Mouse (Mus musculus) liver, embryonic 13.5 days (tissue): ENCODE measurements around the gene Rbak. TPM values are rescaled to one million over a fixed set of nuclear protein-coding genes. Genes with fewer than 3 reads are reported as not detected.
"Not testable (repeated sequence)": the region's sequence is repeated elsewhere in the genome, so short reads cannot be mapped to it uniquely, and the experiment has no call there.

Source experiments
- ATAC-seq: fragments of 200-750 bp; cut with Nextera tagmentation; 2 replicates; pipeline ENCODE4 v1.8.0; 2017; ENCODE audit warnings: low read depth, mild to moderate bottlenecking, moderate number of reproducible peaks, moderate library complexity
- DNase-seq: peaks from one replicate; pipeline ENCODE4 v3.0.0; 2022
- H3K27ac ChIP-seq: fragments of 300-500 bp; sonication (generic); 2 replicates; pipeline ENCODE4 v1.5.1; 2015; ENCODE audit warnings: moderate library complexity, mild to moderate bottlenecking, inconsistent platforms
- H3K27me3 ChIP-seq: fragments of 300-500 bp; sonication (generic); 2 replicates; pipeline ENCODE4 v1.6.1; 2015; ENCODE audit warnings: mild to moderate bottlenecking, inconsistent platforms
- H3K36me3 ChIP-seq: fragments of 300-500 bp; sonication (generic); 2 replicates; pipeline ENCODE4 v1.6.1; 2015; ENCODE audit warnings: mild to moderate bottlenecking, inconsistent platforms
- H3K4me1 ChIP-seq: fragments of 300-500 bp; sonication (generic); replicated peaks from 2 replicates; pipeline ENCODE4 v1.6.1; 2015; ENCODE audit warnings: inconsistent platforms
- H3K4me2 ChIP-seq: fragments of 300-500 bp; sonication (generic); 2 replicates; pipeline ENCODE4 v1.6.1; 2015; ENCODE audit warnings: inconsistent platforms, mild to moderate bottlenecking, moderate library complexity
- H3K4me3 ChIP-seq: fragments of 300-500 bp; sonication (generic); replicated peaks from 2 replicates; pipeline ENCODE4 v1.5.1; 2015; ENCODE audit warnings: mild to moderate bottlenecking, inconsistent platforms
- H3K9ac ChIP-seq: fragments of 300-500 bp; sonication (generic); 2 replicates; pipeline ENCODE4 v1.6.1; 2015; ENCODE audit warnings: mild to moderate bottlenecking, inconsistent platforms
- H3K9me3 ChIP-seq: fragments of 300-500 bp; sonication (generic); replicated peaks from 2 replicates; pipeline ENCODE4 v1.6.1; 2016; ENCODE audit warnings: inconsistent platforms
- WGBS: fragments of 180-500 bp; shearing (Covaris S2); methylation state at CpG from one replicate; pipeline ENCODE4 v1.1.7; 2015; ENCODE audit not compliant: insufficient replicate concordance; 5-methylcytosine and 5-hydroxymethylcytosine counted together
- polyA plus RNA-seq: library from polyadenylated mRNA; unstranded; fragments of >200 nt; fragmentation: Nextera tagmentation; extraction: Ambion mirVana; gene quantifications from 2 replicates; pipeline ENCODE4 v1.2.1, GENCODE M21; 2015

The Rbak gene
- 1.7 and 1.8 TPM in 2 replicates for polyA plus RNA-seq

DNA sequence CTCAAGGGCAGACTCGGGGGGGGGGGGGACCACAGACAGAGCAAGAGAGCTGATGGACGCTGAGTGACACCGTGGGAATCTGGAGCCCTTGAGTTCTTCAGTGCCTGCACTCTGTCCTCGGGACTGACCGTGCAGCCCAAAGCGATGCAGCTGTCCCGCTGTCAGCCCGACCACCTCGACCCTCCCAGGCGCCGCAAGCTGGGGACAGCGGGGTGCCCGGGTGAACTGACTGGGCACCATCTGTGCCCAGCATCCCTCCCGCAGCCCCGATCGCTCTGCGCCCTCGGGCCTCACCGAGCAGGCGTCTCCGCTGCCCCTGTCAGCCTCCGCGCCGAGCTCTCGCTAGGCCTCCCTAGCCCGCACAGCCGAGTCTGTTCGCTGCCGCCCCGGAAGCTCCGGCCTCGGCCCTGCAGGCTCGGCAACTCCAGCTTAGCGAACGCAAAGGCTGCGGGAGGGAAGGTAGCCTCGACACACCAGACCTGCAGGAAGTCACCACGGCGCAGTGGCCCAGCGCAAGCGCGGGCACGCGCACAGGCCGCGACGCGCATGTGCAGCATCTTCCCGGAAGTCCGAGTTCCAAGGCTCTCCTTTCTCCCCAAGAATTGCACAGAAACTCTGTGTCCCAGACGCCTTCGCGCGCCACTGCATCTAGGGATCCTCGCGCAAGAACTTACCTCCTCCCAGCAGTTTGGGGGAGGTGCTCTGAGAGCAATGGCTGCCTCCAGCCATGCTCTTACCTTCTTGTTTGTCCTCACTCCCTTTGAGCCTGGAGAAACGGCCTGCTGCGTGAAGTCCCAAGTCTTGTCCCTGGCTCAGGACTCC lies at the start of gene Rbak, which contains the start of gene Spdye4b:
Gene Rbak (minus strand): TSS at position 521 of the 822 bp plus-strand sequence.
Gene Spdye4b (plus strand): TSS at position 763 of the 822 bp plus-strand sequence.
- peak within 1 kb of the TSS; percentile 47; the same call in 1 of the 2 replicates for H3K27ac ChIP-seq
- DNase-seq (peak; percentile 76), ATAC-seq (peak; percentile 90)
- H3K4me2 ChIP-seq, result peak within 1 kb of the TSS; percentile 90
- no peaks in the 10 kb centered on the region; the same call in 1 of the 2 replicates for H3K27me3 ChIP-seq
- 1% methylated on average over 58 of the region's 58 CpGs for WGBS
- H3K36me3 ChIP-seq, result peaks cover 30% of the 10 kb centered on the region
- peak within 1 kb of the TSS; percentile 78 for H3K9ac ChIP-seq
- peaks cover 6% of the 10 kb centered on the region for H3K9me3 ChIP-seq
- peak within 1 kb of the TSS; percentile 71 for H3K4me3 ChIP-seq
- H3K4me1 ChIP-seq, result peaks cover 17% of the 10 kb centered on the region

DNA sequence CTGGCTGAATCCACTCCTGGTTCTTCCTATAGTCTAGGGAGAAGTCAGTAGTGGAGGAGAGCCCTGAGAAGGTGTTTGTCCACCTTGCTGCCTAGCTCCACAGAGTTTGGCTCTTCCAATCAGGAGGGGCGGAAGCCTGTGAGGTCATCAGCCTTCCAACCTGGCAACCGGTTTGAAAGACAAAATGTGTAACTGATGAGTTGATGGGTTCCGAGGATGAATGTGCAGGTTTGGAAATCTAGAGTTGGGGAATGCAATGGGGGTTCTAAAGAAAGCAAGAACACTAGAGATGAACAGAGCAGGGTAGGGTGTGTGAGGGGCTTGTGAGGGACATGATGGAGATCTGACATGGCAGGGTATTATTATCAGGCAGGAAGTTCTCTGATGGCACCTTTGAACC lies 46.2 kb upstream of the Rbak start, which contains the start of gene Spdye4a:
Gene Spdye4a (minus strand): TSS at position 101 of the 400 bp plus-strand sequence.
- 0 out of 2 replicates have a peak, but pooled peaks cover 5% of the 10 kb centered on the region for H3K27me3 ChIP-seq
- H3K27ac ChIP-seq, result no peak within 1 kb of the TSS
- DNase-seq, result no peak
- ATAC-seq, result no peak
- H3K36me3 ChIP-seq, result no peaks in the 10 kb centered on the region
- H3K4me2 ChIP-seq, result no peak within 1 kb of the TSS
- H3K9ac ChIP-seq, result no peak within 1 kb of the TSS
- no peak within 1 kb of the TSS for H3K4me3 ChIP-seq
- no peaks in the 10 kb centered on the region for H3K9me3 ChIP-seq
- H3K4me1 ChIP-seq, result no peaks in the 10 kb centered on the region
- WGBS, result 65% methylated on average over 3 of the region's 3 CpGs

DNA sequence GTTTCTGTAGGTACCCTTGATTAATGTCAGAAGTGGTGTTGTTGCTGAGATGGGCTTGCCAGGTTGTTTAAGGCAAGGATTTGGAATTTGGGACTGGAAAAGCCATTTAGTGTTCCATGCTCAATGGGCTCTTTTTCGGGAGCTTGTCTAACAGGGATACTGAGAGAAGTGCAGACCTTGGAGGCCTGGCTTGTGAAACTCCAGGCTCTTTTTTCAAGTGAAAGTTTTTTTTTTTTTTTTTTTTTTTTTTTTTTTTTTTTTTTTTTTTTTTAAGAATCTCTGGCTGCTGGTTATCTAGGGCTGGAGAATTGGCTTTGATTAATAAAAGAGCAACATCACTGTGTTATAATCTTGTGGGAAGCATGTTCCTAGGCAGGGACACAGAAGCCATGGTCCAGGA lies 41.7 kb upstream of the Rbak start:
- 52% methylated on average over 1 of the region's 1 CpGs for WGBS
- H3K9me3 ChIP-seq, result no peaks in the 10 kb centered on the region

DNA sequence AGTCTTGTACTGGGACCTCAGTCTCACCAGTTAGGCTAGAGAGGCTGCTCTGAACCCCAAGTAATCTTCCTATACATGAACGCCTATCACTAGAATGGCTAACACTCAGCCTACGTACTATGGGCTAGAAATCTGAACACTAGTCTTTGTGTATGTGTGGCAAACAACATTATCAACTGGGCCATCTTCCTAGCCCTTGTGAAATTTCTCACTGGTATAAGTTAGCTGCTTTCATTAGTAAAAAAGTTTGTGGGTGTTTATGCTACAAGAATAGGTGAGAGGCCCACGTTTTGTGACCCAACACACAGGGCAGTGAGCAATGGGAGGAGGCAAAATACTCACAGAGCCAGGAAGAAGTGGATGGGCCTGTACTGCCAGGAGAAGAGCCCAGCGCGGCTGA lies 40.4 kb upstream of the Rbak start:
- H3K27ac ChIP-seq, result no peak overlapping the region
- no peak for DNase-seq
- H3K4me2 ChIP-seq, result no peak overlapping the region
- no peaks in the 10 kb centered on the region for H3K4me1 ChIP-seq
- 60% methylated on average over 5 of the region's 5 CpGs for WGBS
- no peaks in the 10 kb centered on the region for H3K27me3 ChIP-seq
- H3K36me3 ChIP-seq, result no peaks in the 10 kb centered on the region
- no peak overlapping the region for H3K4me3 ChIP-seq
- H3K9me3 ChIP-seq, result no peaks in the 10 kb centered on the region
- no peak overlapping the region for H3K9ac ChIP-seq
- ATAC-seq, result no peak

More for the DNA sequence above, 41.7 kb upstream of the Rbak start:
- Histone ChIP-seq H3K27me3 (0 out of 2 replicates have a peak, but pooled peaks cover 5% of the 10 kb centered on the region), H3K27ac (no peak overlapping the region), H3K9ac (no peak overlapping the region), H3K4me3 (no peak overlapping the region), H3K4me1 (no peaks in the 10 kb centered on the region), H3K36me3 (no peaks in the 10 kb centered on the region), H3K4me2 (no peak overlapping the region)
- DNase-seq (no peak), ATAC-seq (no peak)

DNA sequence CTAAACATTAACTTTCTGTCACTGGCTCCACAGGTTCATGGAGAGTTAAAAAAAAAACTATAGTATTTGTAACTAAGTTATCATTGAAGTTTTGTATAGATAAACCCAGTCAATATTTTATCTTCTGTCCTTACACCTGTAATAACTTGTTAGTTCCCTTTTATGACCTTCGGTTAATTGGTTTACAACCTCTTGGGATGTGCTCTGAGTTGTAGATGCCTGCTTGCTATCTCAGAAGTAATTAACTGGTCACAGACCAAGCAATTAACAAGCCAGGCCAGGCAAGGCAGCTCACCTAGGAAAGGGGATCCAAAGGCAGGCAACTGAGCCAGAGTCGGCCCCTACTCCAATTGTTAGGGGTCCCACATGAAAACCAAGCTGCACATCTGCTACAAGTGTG lies 33.3 kb upstream of the Rbak start:
- Histone ChIP-seq H3K27ac (no peak overlapping the region), H3K9me3 (0 out of 2 replicates have a peak, but pooled peaks cover 1% of the 10 kb centered on the region), H3K36me3 (no peaks in the 10 kb centered on the region), H3K27me3 (no peaks in the 10 kb centered on the region), H3K4me1 (no peaks in the 10 kb centered on the region), H3K4me2 (no peak overlapping the region), H3K4me3 (no peak overlapping the region), H3K9ac (no peak overlapping the region)
- 63% methylated on average over 2 of the region's 2 CpGs for WGBS
- DNase-seq (no peak), ATAC-seq (no peak)

DNA sequence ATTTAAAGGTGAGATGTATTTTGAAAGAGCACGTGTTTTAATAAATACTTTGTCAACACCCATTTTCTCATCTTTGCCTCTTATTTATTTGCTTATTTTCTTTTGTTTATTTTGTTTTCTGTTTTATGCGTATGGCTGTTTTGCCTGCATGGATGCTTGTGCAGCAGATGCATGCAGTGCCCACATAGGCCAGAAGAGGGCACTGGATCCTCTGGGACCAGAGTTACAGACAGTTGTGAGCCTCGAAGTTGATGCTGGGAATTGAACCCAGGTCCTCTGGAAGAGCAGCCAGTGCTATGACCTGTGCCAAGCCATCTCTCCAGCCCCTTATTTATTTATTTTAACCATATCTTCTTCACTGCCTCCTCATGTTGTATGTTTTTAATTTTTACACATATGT lies 24.4 kb upstream of the Rbak start:
- WGBS, result 51% methylated on average over 3 of the region's 3 CpGs
- Histone ChIP-seq H3K4me3 (no peak overlapping the region), H3K9me3 (0 out of 2 replicates have a peak, but pooled peaks cover 5% of the 10 kb centered on the region), H3K4me1 (no peaks in the 10 kb centered on the region), H3K27ac (no peak overlapping the region), H3K36me3 (no peaks in the 10 kb centered on the region), H3K4me2 (no peak overlapping the region), H3K9ac (no peak overlapping the region), H3K27me3 (no peaks in the 10 kb centered on the region)
- no peak for ATAC-seq
- no peak for DNase-seq

DNA sequence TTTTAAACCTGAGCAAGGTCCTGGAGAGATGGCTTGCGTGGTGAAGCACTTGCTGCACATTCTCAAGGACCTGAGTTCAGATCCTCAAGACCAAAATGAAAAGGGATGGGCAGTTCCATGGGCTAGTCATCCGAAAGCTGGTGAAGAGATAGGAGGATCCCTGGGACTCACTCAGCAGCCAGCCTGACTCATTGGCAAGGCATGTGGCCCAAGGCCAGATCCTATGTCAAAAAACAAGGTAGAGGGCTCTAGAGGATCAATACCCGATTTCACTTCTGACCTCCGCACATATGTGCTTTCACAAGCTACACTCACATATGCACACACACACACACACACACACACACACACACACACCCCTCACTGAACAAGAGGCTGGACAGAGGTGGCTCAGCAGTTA lies 15.9 kb upstream of the Rbak start:
- H3K4me2 ChIP-seq, result no peak overlapping the region
- no peak for DNase-seq

DNA sequence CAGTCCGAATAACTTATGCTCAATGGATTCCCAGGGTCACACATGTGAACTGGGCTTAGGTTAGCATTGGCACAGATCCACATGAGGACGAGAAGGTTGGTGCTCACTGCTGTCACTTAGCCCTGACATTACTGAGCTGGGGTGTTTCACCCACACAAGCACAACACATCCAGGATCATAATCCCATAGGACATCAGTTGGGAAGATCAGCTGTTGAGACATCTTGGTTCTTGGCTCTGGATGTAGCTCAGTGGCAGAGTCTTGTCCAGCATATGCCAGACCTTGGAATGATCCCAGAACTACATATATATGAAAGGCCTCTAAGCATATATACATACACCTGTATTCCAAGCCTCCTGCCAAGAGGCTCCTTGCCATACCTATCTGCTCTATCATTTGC lies 14.6 kb upstream of the Rbak start:
- H3K9ac ChIP-seq, result no peak overlapping the region
- no peaks in the 10 kb centered on the region for H3K4me1 ChIP-seq
- ATAC-seq (no peak), DNase-seq (no peak)
- no peaks in the 10 kb centered on the region for H3K9me3 ChIP-seq
- WGBS, result 50% methylated on average over 2 of the region's 2 CpGs
- H3K4me3 ChIP-seq, result no peak overlapping the region
- no peaks in the 10 kb centered on the region for H3K36me3 ChIP-seq
- H3K27me3 ChIP-seq, result 0 out of 2 replicates have a peak, but pooled peaks cover 2% of the 10 kb centered on the region
- no peak overlapping the region for H3K27ac ChIP-seq
- no peak overlapping the region for H3K4me2 ChIP-seq

More for the DNA sequence above, 15.9 kb upstream of the Rbak start:
- Histone ChIP-seq H3K4me1 (no peaks in the 10 kb centered on the region), H3K4me3 (no peak overlapping the region), H3K9me3 (no peaks in the 10 kb centered on the region), H3K27me3 (0 out of 2 replicates have a peak, but pooled peaks cover 2% of the 10 kb centered on the region), H3K9ac (no peak overlapping the region), H3K27ac (no peak overlapping the region), H3K36me3 (no peaks in the 10 kb centered on the region)
- ATAC-seq, result no peak
- 58% methylated on average over 4 of the region's 4 CpGs for WGBS

DNA sequence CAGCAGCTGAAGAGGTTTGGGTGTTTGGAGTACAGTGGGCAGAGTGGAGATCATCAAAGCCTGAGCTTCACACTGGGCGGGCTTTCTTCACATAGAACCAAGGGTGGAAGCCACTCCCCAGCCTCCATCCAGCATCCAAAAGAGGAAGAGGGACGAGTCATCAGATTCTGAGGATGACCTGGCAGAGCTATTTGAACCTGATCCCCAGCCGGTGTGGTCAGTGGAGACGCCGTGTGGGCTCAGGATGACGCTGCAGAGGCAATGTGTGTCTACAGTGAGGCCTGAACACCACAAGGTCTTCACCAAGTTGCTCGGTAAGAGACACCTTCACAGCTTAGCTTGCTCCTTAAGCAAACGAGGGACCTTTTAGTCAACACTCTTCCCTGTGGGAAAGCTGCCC lies 14.2 kb upstream of the Rbak start:
- not testable (repeated sequence) for ATAC-seq, H3K4me2 ChIP-seq, DNase-seq, H3K4me3 ChIP-seq, H3K27me3 ChIP-seq, H3K27ac ChIP-seq, H3K9me3 ChIP-seq, H3K36me3 ChIP-seq, H3K4me1 ChIP-seq, H3K9ac ChIP-seq
- 39% methylated on average over 8 of the region's 8 CpGs for whole genome bisulfite sequencing

DNA sequence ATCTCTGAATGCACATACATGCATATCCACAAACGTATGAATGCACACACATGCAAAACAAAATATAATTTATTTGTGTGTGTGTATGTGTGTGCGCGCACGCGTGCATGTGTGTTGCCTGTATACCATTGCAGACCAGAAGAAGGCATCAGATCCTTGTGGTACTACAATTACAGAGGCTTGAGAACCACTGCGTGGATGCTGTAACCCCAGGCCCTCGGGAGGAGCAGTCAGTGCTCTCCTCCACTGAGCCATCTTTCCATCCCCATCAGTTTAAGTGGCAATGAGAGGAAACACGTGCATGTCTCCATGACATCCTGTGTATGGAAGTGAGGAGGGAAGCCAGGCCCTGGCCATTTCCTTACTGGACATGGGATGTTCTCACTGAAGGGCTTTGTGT lies 12.2 kb upstream of the Rbak start:
- 78% methylated on average over 8 of the region's 8 CpGs for WGBS
- Histone ChIP-seq H3K9ac (no peak overlapping the region), H3K9me3 (no peaks in the 10 kb centered on the region), H3K27ac (no peak overlapping the region), H3K4me2 (no peak overlapping the region), H3K4me1 (no peaks in the 10 kb centered on the region), H3K27me3 (0 out of 2 replicates have a peak, but pooled peaks cover 2% of the 10 kb centered on the region), H3K4me3 (no peak overlapping the region), H3K36me3 (no peaks in the 10 kb centered on the region)
- DNase-seq (no peak), ATAC-seq (no peak)

DNA sequence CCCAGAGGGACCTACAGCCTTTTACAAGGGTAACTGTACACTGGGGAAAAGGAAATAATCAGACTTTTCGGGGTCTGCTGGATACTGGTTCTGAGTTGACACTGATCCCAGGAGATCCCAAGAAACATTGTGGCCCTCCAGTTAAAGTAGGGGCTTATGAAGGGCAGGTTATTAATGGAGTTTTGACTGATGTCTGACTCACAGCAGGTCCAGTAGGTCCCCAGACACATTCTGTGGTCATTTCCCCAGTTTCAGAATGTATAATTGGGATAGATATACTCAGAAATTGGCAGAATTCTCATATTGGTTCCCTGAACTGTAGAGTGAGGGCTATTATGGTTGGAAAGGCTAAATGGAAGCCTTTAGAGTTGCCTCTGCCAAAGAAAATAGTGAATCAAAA lies 7.4 kb upstream of the Rbak start:
- 59% methylated on average over 1 of the region's 1 CpGs for WGBS
- not testable (repeated sequence) for ATAC-seq

More for the DNA sequence above, 7.4 kb upstream of the Rbak start:
- not testable (repeated sequence) for H3K27me3 ChIP-seq, H3K9ac ChIP-seq, H3K4me3 ChIP-seq, H3K36me3 ChIP-seq, H3K4me1 ChIP-seq, H3K4me2 ChIP-seq, H3K9me3 ChIP-seq, DNase-seq, H3K27ac ChIP-seq
